Mouse (Mus musculus) megakaryocyte, embryonic 14.5 days (primary cell): ENCODE measurements around the gene Abhd14b.

ENCODE experiments used
- FLI1 ChIP-seq: IDR thresholded peaks from 2 replicates; pipeline ENCODE4 v1.6.1; 2012; ENCODE audit warnings: low read length, inconsistent platforms, mixed read lengths
- GATA1 ChIP-seq: IDR thresholded peaks from 3 replicates; pipeline ENCODE4 v1.6.1; 2012; ENCODE audit warnings: mixed read lengths, low read length, inconsistent platforms, borderline replicate concordance

DNA sequence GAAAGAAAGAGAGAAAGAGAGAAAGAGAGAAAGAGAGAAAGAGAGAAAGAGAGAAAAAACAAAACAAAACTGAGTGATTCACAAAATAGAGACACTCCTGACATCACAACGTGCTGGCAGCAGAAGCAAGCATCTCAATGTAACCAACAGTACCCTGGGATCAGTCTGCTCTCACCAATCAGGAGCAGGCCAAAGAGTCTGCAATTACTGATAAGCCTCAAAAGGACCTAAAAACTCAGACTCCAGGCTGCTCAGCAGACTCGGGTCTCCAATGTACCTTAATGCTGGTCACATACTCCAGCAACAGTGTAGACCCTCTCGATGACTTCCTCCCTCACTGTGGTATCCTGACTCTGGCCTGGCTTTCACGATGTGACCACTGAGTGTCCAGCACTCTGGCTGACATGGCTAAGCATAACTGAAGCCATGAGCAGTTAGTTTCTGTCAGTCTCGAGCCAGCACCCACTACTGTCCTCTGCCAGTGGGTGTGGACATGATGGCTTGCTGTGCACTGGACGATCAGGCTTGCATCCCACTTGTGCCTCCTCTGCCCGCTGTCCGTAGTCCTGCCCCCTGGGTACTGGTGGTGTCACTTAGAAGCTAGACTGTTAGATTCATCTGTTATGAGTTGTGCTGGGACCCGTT lies 48.5 kb upstream of the Abhd14b start:
- TF ChIP-seq GATA1 = no peak
- no peak for TF ChIP-seq FLI1
